Mouse (Mus musculus) right cerebral cortex, adult 2 months (tissue): Measurements from ENCODE around the gene Klhdc8b.

ENCODE experiments used
- DNase-seq, 2 experiments: peaks; one replicate each; pipeline ENCODE4 v3.0.0; 2021 to 2022; ENCODE audit warnings: low spot score in 2 of 2

Klhdc8b gene

DNA sequence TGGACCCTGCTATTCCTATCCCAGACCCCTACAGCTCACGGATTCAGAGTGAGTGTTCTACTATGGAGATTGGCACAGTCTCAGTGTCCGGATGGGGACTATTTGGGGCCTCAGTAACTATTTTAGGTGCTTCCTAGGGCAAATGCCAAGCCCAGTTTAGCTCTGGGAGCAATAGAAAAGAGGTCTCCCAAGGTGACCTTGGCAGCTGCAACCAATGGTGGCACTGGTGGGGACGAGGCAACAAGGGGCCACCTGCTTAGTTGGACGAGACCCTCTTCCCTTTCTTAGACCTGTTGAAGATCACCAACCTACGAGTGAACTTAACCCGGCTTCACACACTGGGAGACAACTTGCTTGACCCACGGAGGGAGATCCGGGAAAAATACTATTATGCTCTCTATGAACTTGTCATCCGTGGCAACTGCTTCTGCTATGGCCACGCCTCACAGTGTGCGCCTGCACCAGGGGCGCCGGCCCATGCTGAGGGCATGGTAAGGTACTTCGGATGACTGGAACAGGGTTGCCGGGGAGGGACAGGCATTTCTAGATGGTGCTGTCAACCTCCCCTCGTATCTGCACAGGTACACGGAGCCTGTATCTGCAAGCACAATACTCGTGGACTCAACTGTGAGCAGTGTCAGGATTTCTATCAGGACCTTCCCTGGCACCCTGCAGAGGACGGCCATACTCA is 20.3 kb upstream of the Klhdc8b start:
- DNase-seq, result no peak

DNA sequence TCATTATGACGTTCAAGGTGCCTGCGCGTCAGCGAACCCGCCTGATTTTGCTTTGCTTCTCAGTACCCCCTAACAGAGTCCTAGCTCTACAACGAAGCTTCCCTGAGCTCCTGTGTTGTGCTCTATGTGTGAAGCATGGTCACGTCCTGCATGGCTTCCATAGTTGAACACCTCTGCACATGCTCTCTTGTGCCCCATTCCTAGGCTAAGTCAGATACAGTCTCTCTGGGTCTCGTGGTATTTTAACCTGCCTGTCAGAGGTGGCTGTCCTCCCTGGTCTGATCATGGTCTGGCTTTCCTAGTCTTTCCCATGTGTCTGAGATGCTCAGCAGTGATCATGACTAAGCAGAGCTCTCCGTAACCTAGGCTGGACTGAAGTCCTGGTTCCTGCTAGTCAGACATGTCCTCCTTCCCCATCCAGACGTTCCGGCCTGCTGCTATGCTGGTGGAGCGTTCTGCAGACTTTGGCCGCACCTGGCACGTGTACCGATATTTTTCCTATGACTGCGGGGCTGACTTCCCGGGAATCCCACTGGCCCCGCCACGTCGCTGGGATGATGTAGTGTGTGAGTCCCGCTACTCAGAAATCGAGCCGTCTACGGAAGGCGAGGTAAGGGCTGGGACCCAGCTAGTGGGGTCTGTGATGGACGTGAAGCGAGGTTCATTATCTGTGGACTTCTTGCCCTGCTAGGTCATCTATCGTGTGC is 19.6 kb upstream of the Klhdc8b start:
- no peak for DNase-seq

DNA sequence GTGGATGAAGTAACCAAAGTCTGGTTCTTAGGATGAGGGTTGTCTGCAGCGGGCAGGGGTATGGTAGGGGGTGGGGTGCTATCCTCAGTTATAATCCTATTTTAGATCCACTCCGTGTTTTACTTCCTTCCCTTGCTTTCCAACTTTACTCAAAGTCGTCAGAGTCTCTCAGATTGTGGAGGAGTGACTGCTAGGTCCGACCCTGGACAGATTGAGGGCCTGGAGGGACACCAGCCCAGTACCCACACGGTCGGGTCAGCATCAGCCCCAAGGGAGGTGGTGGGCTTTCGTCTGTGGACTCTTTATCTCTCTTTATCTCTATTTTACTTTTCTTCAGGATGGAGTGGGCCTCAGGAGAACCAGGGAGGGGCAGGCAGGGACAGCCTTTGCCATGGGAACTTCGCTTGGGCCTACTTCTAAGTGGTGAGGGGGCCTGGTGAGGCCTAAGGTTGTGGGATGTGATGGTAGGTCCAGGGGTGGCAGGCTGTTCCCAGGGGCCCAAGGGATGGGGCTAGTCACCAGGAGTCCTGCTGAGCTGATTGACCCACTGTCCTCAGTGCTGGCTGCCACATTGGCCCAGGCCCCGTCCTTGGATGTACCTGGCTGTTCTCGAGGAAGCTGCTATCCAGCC is 18.5 kb upstream of the Klhdc8b start, which contains the start of gene Lamb2:
Lamb2 (plus strand) TSS at position 16 of the 631 bp plus-strand sequence.
- DNase-seq, result no peak

DNA sequence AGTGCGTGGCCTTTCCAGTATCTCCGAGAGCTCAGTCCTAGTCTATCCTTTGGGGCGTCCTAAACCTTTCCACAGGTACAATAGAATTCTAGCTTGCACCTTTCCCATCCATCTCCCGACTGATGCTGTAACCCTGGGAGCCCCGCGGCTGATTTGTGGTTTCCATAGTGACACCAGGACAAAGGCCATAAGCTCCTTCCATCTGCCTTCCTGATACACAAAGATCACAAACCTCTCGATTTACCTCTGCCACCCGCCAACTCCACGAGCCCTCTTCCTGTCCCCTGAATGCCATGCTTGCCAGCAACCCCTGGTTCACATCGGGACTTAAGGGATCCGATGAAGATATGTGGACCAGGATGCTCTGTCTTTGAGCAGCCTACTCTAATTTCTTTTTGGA is 17.9 kb upstream of the Klhdc8b start:
- no peak for DNase-seq

- peak; percentile 23 to 34 for DNase-seq
Observed at GRCm38 (mm10) chr9:108478638-108479156, 17.3 kb upstream of the Klhdc8b start.

DNA sequence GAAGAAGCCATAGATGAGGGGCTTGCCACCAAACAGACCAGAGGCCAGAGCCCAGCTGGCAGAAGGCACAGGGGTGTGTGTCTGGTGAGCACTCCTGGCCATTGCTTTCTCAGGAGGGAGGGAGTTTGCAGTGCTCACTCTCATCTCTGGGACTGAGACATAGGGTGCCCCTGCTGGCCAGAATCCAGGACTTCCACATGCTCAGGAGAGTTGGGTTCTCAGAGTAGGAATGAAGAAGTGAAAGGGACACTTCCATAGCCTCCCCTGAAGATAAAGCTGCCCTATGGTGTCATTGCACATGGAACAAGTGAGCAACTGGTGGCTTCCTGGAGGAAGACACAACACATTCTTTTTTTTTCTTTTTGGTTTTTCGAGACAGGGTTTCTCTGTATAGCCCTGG is 13.1 kb upstream of the Klhdc8b start:
- no peak for DNase-seq

- no peak for DNase-seq
Observed at GRCm38 (mm10) chr9:108469845-108470244, 8.5 kb upstream of the Klhdc8b start.

DNA sequence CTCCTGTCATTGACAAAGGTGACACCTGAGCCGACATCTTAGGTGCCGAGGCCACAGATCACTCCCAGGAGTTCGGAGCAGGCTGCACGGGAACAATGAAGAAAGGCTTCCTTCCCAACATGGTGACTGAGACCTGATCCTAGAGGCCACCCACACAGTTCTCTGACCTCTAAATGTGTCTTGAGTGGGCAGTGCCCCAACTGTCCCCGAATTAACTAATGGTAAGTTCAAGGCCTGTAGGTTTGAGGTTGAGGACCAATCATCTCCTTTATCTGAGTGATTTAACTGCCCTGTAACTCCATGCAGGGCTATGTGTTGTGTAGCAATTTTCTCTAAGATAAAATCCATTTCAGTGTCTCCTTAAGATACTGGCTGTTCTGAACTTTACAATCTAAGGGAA is 8.0 kb upstream of the Klhdc8b start:
- DNase-seq, result no peak

- no peak for DNase-seq
Observed at GRCm38 (mm10) chr9:108466219-108466618, 4.8 kb upstream of the Klhdc8b start.

GRCm38 (mm10) chr9:108463713-108464112 is 2.3 kb upstream of the Klhdc8b start:
- DNase-seq, result no peak

DNA sequence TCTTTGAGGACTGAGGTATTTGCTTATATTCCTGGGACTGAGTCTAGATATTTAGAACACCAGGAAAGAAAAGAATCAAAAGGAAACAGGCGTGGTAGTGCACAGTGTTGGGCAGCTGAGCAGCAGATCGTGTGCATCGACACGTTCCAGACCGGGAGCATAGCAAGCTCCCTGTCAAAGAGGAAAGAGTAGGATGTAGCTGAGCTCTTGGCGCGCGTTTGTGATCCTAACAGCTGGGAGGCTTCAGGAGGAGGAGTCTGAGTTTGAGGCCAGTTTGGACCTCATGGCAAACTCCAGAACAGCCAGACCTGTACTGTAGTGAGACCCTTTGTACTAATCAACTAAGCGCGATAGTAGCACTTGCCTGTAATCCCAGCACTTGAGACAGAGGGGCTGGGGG is 811 bp upstream of the Klhdc8b start:
- no peak for DNase-seq

GRCm38 (mm10) chr9:108461675-108462074 is 294 bp upstream of the Klhdc8b start:
- no peak for DNase-seq

GRCm38 (mm10) chr9:108460319-108461178 is 832 bp downstream of the Klhdc8b start, which contains the start of gene Ccdc71:
Gene Ccdc71, plus strand, starts transcription at chr9:108460527.
- peak; percentile 88 to 89 for DNase-seq

DNA sequence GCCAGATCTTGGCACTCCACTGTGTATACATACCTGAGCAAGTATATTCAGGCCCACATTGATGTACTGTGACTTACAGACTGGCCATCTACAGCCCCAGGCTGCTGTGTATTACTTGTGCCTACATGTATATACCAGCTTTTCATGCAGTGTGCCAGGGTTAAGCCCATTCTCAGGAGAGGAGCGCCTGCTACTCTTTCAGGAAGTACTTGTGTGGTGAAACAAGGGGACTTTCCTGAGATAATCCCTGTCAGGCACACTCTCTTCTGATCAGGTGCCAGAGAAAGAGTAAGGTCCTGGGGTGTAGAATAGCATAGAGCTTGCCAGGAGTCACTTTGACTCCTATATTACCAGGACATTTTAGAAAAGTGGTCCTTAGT is 1.5 kb downstream of the Klhdc8b start:
- no peak for DNase-seq

DNA sequence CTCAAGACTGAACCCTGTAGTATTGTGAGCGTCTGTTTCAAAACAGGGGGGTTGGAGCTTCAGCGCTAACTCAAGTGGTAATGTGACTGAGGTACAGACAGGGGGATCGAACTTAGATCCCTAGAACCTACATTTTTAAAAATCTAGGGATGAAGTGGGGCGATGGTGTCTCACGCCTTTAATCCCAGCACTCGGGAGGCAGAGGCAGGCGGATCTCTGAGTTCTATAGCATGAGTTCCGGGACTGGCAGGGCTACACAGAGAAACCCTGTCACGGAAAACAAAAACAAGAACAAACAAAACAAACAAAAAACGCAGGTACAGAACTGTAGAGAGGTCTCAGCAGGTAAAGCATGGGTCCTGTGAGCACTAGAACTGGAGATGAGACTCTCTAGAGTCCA is 4.4 kb downstream of the Klhdc8b start:
- no peak for DNase-seq

DNA sequence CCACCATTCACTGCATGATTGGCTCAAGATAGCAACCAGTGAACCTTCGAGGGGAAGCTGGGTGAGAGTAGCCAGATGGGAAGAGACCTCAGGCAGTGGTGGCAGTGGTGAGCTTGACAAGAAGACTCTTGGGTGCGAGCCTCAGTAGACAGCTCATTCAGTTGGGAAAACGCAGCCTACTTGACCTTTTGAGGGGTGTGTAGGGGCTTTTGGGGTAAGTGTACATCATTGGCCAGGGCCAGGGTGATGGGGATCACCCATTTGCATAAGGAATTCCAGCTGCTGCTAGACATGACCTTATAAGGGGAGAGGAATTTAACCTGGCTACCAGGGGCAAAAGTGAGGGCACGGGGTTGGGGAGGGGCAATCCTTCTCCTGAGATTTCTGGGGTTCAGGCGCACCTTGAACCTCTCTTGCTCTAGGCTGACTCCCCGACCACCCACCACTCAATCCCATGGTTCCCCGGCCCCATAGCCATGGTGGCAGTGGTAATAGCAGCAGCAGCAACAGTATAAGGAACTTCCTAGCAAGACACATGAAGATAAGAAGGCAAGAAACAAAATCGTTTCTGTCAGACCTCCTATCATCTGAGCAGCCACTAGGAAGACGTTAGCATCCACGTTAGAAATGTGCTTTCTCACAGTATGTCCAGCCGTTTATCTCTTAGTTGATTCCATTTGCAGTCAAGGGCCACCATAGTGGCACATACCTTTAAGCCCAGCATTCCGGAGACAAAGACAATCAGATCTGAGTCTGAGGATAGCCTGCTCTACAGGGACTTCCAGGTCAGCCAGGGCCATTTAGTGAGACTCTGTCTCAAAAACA is 5.4 kb downstream of the Klhdc8b start:
- no peak for DNase-seq

DNA sequence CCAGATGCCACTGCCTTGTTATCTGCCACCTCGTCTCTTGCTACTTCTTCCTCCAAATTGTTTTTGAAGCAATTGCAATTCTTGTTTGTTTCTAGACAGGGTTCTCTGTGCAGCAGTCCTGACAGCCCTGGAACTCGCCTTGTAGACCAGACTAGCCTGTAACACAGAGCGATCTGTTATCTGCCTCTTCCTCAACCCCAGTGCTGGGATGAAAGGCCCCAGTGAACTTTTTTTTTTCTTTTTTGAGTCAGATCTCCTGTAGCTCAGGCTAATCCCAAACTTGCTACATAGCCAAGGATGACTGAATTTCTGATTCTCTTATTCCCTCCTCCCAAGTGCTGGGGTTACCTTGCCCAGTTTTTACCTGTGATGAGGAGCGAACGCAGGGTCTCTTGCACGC is 7.0 kb downstream of the Klhdc8b start:
- DNase-seq, result no peak

GRCm38 (mm10) chr9:108453458-108453857 is 7.9 kb downstream of the Klhdc8b start:
- DNase-seq, result peak; percentile 36 to 40

DNA sequence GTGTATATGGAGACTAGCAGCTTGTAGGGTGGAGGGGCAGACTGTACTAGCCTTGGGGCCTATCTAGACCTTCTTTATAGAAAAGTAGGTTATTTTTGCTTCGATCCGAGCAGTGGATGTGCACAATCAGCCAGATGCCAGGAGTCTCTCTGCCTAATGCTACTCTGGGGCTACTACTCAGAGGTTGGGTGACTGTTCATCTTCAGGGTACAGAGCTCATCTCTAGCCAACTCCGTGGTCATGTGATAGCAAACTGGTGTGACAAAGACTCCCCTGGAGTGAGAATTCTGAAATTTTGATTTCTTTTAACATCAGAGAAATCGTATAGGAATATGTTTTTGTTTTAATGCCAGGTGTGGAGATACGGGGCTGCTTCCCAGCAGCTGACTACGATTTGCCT is 8.5 kb downstream of the Klhdc8b start:
- no peak for DNase-seq

GRCm38 (mm10) chr9:108452291-108452906 is 9.0 kb downstream of the Klhdc8b start:
- peak; percentile 89 to 92 for DNase-seq
